Mouse (Mus musculus): ENCODE results near the gene Prr12.

GRCm38 (mm10) chr7:45098541-45099240, 46.0 kb upstream of the Prr12 start:
- TF ChIP-seq POLR2A (IDR thresholded peaks at IDR 0.05; ENCODE audit: insufficient read depth, low read depth, low read length) = no peak
- TF ChIP-seq CTCF (IDR thresholded peaks at IDR 0.05) = peak; percentile 57

Data from heart, adult 2 months (tissue).